Mouse (Mus musculus) lung, postnatal 4 days (tissue): ENCODE data around the gene Dixdc1.
"Not testable (repeated sequence)": the region's sequence is repeated elsewhere in the genome, so short reads cannot be mapped to it uniquely, and the experiment has no call there.

ENCODE experiments used
- DNase-seq, 2 experiments: peaks; one replicate each; pipeline ENCODE4 v3.0.0; 2021

Gene Dixdc1

GRCm38 (mm10) chr9:50646826-50647370, 92.4 kb downstream of the Dixdc1 start:
- no peak for DNase-seq

- DNase-seq, result no peak
Measured at GRCm38 (mm10) chr9:50634270-50634669, 105.0 kb downstream of the Dixdc1 start.

- DNase-seq, result no peak
Measured at GRCm38 (mm10) chr9:50633059-50633458, 106.3 kb downstream of the Dixdc1 start.

DNA sequence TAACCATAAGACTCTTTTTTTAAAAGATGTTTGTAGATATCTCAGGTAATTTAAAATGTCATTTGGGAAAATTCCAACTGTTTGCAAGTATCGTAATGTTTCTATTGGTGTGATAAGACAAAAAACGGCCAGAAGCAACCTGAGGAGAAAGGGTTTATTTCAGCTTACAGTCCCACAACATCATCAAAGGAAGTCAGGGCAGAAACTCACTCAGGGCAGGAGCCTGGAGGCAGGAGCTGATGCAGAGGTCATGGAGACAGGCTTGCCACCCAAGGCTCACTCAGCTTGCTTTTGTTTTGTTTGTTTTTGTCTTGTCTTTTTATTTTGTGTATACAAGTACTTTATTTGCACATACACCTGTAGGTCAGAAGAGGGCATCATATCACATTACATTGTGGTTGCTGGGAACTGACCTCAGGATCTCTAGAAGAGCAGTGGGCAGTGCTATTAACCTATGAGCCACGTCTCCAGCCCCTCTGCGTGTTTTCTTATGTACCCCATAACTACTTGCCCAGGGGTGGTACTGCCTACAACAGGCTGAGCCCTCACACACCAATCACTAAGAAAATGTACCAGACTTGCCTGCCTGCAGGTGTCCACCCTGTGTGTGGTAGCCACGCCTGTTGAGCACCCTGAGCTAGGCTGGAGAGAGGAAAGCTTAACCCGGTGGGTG, 107.2 kb downstream of the Dixdc1 start:
- no peak for DNase-seq

DNA sequence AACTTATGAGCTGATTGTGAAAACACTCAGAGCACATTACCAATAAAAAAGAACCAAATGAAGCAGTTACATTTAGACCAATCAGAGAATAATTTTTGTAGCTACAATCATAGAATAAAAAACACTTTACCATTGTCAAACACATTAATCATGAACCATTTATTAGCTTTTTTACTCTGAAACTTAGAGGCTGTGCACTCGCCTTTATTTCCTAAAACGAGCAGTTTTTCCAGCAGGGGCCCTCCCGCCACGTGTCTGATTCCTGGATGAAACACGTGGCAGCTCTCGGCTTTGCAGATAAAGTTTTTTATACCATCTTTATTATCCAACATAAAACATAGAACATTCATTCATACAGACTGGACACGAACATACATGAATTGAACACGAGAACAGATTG, 108.4 kb downstream of the Dixdc1 start:
- not testable (repeated sequence) for DNase-seq

GRCm38 (mm10) chr9:50617794-50618330, 121.5 kb downstream of the Dixdc1 start:
- no peak for DNase-seq

DNA sequence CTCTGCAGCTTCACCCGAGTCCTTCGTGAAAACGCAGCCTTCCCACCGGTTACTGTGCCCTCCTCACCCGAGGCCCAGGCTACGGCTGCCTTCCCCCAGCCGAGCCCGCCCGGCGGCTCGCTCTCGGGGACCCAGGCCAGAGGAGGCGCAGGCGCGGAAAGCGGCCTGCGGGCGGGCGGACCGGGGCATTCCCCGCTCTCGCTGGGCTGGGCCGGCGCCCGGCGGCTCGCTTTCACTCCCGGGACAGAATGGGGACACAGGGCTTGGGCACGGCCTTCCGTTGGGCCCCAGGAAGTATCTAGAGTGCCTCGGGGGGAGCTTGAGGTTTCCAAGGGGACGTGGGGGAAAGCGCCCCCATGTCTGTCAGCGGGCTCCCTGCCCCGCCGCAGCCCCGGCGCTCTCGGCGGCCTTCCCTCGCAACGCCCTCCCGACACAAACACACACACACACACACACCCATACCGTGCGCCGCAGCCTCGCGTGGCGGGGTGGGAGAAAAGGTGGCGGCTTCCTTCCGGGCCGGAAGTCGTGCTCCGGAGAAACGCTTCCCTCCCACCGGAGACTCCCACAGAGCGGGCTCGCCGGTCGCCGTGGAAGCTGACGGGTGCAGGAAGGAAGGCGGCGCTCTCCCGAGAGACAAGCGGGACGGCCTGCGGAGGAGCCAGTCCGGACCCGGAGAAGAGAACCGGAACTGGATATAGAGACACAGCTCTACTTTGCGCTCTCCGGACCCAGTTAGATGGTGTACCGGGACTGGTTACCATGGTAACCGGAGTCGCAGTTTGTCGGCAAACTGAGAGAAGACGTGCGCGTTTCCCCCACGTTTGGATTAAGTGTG, 122.3 kb downstream of the Dixdc1 start, which contains the start of the genes Pih1d2 and Nkapd1:
Gene Pih1d2 (plus strand): TSS at position 556 of the 838 bp plus-strand sequence.
Gene Nkapd1 (minus strand): TSS at position 699 of the 838 bp plus-strand sequence.
- DNase-seq, result peak; percentile 91 to 94

DNA sequence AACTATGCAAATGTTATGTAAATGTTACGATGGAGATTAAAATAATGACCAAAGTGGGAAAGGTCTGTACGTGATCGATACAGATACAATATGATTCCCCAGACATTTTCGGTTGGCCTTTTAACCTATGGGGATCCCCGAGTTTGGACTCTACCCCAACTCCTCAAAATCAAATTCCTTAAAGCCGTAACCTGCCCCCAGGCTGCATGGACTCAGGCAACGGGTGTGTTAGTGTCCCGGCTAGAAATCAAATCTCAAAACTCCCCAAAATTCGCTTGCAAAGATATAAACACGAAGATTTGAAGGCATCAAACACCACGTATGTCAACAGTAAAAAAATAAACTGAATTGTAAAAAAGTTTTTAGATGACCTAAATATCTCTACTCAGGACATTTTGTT, 123.2 kb downstream of the Dixdc1 start:
- no peak for DNase-seq
